Mouse (Mus musculus): ENCODE data around the gene Tnrc6a. TPM values are rescaled to one million over a fixed set of nuclear protein-coding genes. Genes with fewer than 3 reads are reported as not detected.
"Not testable (repeated sequence)": the region's sequence is repeated elsewhere in the genome, so short reads cannot be mapped to it uniquely, and the experiment has no call there.

Tnrc6a gene
- polyA plus RNA-seq, 1 experiment: 15.8 TPM

DNA sequence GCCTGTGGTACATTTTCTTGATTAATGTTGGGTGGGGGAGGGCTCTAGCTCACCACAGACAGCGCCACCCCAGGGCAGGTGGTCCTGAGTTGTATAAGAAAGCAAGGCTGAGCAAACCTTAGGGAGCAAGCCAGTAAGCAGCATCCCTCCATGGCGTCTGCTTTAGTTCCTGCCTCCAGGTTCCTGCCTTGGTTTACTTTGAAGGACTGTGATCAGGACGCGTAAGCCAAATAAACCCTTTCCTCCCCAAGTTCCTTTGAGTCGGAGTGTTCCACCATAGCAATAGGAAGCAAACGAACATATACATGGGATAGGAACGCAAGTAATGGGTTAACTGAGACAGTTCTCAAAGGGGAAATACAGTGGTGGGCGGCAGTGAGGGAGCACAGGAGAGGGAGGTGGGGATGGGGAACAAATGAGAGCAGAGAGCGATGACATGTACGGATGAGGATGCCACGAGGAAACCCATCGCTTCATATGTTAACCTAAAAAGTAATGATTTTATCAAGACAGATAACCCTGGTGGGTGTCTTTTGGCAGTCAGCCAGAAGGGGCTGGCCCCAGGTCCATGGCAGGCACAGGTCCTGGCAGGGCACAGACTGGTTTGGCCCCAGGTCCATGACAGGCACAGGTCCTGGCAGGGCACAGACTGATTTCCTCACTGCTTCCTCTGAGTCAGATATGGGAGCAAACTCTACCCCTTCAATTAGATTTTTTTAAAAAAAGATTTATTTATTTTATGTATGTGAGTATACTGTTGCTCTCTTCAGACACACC, 27.2 kb upstream of the Tnrc6a start:
- Histone ChIP-seq H3K36me3 (ENCODE audit: control insufficient read depth, insufficient read depth) (no peaks in the 10 kb centered on the region), H3K27me3 (ENCODE audit: control insufficient read depth, insufficient read depth, insufficient read length) (no peaks in the 10 kb centered on the region), H3K4me3 (ENCODE audit: insufficient read depth, poor library complexity, severe bottlenecking) (no peak overlapping the region), H3K79me3 (ENCODE audit: low read depth) (no peaks in the 10 kb centered on the region), H3K79me2 (ENCODE audit: control insufficient read depth, insufficient read depth) (no peaks in the 10 kb centered on the region), H3ac (ENCODE audit: control insufficient read depth, insufficient read length, low read depth) (no peak overlapping the region)
- TF ChIP-seq CEBPB (IDR thresholded peaks at IDR 0.05; ENCODE audit: low read depth): no peak

DNA sequence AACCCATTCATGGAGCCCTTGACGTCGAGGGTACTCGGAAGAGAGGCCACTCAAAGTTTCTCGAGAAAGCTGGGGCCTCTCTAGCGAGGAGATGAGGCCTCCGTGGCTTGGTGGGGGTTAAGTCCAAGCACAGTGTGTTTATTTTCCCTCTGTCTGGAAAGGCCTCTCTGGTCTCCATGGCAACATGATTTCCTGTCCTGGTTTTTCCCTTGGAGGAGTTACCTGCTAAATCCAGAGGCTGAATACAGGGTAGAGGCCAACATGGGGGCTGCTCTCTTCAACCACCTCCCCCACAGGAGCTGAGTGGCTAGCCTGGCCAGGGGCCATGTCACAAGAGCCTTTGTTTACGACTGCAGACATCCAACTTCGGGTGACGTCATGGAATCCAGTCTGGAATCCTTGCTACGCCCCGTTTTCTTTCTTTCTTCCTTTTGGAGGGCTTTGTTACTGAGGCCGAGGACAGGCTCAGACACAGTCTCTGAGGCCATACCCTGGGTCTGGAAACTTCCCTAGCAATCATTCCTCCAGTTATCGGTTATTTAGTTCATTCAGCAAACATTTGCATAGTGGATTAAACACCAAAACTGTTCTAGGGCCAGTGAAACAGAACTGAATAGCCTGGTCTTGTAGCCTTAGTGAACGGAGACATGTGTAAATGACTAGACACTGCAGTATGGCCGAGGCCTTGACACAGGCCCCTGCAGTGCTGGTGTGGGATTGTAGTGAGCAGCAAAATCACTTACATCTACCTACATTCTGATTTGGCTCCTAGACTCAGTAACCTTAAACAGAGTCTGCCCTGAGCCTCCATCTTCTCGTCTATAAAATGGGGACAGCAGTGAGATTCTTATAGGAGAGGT, 25.6 kb upstream of the Tnrc6a start:
- H3K79me2 ChIP-seq (ENCODE audit: control insufficient read depth, insufficient read depth): no peaks in the 10 kb centered on the region
- H3K36me3 ChIP-seq (ENCODE audit: control insufficient read depth, insufficient read depth): no peaks in the 10 kb centered on the region
- H3K27me3 ChIP-seq (ENCODE audit: control insufficient read depth, insufficient read depth, insufficient read length): no peaks in the 10 kb centered on the region
- H3K4me3 ChIP-seq (ENCODE audit: insufficient read depth, poor library complexity, severe bottlenecking): no peak overlapping the region
- H3ac ChIP-seq (ENCODE audit: control insufficient read depth, insufficient read length, low read depth): no peak overlapping the region
- TF ChIP-seq MAX (IDR thresholded peaks at IDR 0.05) (no peak), CTCF (IDR thresholded peaks at IDR 0.05; ENCODE audit: control insufficient read depth, insufficient read depth, insufficient read length) (no peak), MYOD1 (IDR thresholded peaks at IDR 0.05; ENCODE audit: control insufficient read depth, insufficient read length, low read depth) (no peak)
- H3K79me3 ChIP-seq (ENCODE audit: low read depth): no peaks in the 10 kb centered on the region

DNA sequence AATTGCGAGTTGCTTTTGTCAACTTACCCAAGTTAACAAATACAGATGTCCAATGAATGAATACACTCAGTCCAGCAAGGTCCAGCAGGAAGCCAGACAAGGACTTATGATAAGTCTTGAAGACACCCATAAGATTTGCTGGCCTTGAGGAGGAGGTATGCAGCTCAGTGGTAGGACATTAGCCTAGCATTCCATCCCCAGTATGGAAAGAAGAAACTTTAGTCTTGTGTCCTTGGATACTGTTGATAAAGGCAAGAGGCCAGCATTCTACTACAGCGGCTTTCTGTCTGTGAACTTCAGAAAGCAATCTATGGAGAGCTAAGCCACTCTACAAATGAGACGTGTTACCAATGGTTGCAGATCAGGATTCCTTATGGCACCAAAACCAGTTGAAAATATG, 22.4 kb upstream of the Tnrc6a start:
- TF ChIP-seq MAX (IDR thresholded peaks at IDR 0.05): no peak
- TF ChIP-seq USF1 (IDR thresholded peaks at IDR 0.05; ENCODE audit: low read depth): no peak
- no peak for TF ChIP-seq CEBPB (IDR thresholded peaks at IDR 0.05; ENCODE audit: low read depth)
- TF ChIP-seq MYOG (IDR thresholded peaks at IDR 0.05; ENCODE audit: control insufficient read depth, extremely low read depth, insufficient read length): no peak
- no peaks in the 10 kb centered on the region for H3K79me3 ChIP-seq (ENCODE audit: low read depth)
- no peaks in the 10 kb centered on the region for H3K27me3 ChIP-seq (ENCODE audit: control insufficient read depth, insufficient read depth, insufficient read length)
- no peak overlapping the region for H3K4me3 ChIP-seq (ENCODE audit: insufficient read depth, poor library complexity, severe bottlenecking)
- H3K79me2 ChIP-seq (ENCODE audit: control insufficient read depth, insufficient read depth): no peaks in the 10 kb centered on the region
- H3ac ChIP-seq (ENCODE audit: control insufficient read depth, insufficient read length, low read depth): no peak overlapping the region
- no peaks in the 10 kb centered on the region for H3K36me3 ChIP-seq (ENCODE audit: control insufficient read depth, insufficient read depth)

DNA sequence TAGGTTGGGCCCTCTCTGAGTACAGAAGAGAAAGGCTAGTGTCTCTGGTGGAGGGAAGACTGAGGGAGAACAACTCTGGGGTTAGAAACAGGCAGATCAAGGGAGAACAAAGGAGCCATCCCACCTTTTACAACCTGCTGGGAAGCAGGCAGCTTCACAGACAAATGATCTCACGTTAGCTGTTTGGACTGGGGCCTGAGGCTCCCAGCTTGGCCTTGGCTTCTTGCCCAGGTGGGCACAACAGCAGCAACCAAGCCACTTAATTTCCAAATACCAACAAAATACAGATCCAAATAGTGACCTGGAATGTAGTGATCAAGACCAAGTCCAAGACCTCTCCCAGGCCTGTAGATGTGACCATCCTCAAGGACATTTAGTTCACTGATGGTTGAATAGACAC, 18.3 kb upstream of the Tnrc6a start:
- H3K4me3 ChIP-seq (ENCODE audit: insufficient read depth, poor library complexity, severe bottlenecking); H3ac ChIP-seq (ENCODE audit: control insufficient read depth, insufficient read length, low read depth); H3K79me2 ChIP-seq (ENCODE audit: control insufficient read depth, insufficient read depth); H3K79me3 ChIP-seq (ENCODE audit: low read depth); H3K27me3 ChIP-seq (ENCODE audit: control insufficient read depth, insufficient read depth, insufficient read length); H3K36me3 ChIP-seq (ENCODE audit: control insufficient read depth, insufficient read depth): not testable (repeated sequence)

DNA sequence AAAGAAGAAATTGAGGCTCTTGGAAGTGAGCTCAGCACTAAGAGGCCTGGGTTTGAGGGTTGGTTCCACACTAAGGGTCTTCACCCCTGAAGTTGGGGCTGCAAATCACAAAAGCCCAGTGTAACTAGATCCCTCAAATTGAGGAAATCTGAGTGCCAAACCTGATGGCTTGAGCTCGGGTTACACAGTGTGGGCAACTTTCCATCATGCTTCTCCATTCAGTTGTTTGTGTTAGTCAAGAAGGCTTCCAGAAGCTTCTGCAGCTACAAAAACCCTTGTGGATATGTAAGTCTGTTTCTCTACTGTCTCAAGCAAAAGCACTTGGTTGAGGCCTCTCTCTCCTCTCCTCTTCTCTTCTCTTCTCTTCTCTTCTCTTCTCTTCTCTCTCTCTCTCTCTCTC, 17.8 kb upstream of the Tnrc6a start:
- H3K27me3 ChIP-seq (ENCODE audit: control insufficient read depth, insufficient read depth, insufficient read length): no peaks in the 10 kb centered on the region
- H3K79me2 ChIP-seq (ENCODE audit: control insufficient read depth, insufficient read depth): no peaks in the 10 kb centered on the region
- H3K4me3 ChIP-seq (ENCODE audit: insufficient read depth, poor library complexity, severe bottlenecking): no peak overlapping the region
- H3K79me3 ChIP-seq (ENCODE audit: low read depth): no peaks in the 10 kb centered on the region
- TF ChIP-seq CEBPB (IDR thresholded peaks at IDR 0.05; ENCODE audit: low read depth): no peak
- no peak for TF ChIP-seq MYOG (IDR thresholded peaks at IDR 0.05; ENCODE audit: control insufficient read depth, extremely low read depth, insufficient read length)
- TF ChIP-seq MYOD1 (IDR thresholded peaks at IDR 0.05; ENCODE audit: control insufficient read depth, insufficient read length, low read depth): no peak
- TF ChIP-seq MAX (IDR thresholded peaks at IDR 0.05): no peak
- TF ChIP-seq CTCF (IDR thresholded peaks at IDR 0.05; ENCODE audit: control insufficient read depth, insufficient read depth, insufficient read length): no peak
- no peak for TF ChIP-seq USF1 (IDR thresholded peaks at IDR 0.05; ENCODE audit: low read depth)
- no peak for TF ChIP-seq FOSL1 (IDR thresholded peaks at IDR 0.05; ENCODE audit: insufficient read depth, low read length, poor library complexity, severe bottlenecking)
- no peaks in the 10 kb centered on the region for H3K36me3 ChIP-seq (ENCODE audit: control insufficient read depth, insufficient read depth)
- H3ac ChIP-seq (ENCODE audit: control insufficient read depth, insufficient read length, low read depth): no peak overlapping the region

DNA sequence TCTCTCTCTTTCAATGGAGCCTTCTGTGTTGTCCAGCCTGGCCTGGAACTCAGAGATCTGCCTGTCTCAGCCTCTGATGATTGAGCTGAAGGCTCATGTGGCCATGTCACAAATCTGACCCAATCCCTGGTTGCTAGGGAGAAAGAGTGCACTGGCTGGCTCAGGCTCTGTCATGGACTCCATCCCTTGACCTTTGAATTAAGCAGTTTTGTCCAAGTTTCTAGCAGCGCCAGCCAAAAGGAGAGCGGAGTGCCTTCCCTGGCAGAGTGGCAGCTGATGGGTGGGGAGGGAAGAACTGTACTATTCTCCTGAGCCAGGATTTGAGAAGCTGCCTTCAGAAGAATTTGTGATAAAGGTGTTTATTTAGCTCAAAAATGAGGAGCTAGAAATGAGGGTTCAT, 17.4 kb upstream of the Tnrc6a start:
- Histone ChIP-seq H3K79me2 (ENCODE audit: control insufficient read depth, insufficient read depth) (no peaks in the 10 kb centered on the region), H3K27me3 (ENCODE audit: control insufficient read depth, insufficient read depth, insufficient read length) (no peaks in the 10 kb centered on the region), H3K4me3 (ENCODE audit: insufficient read depth, poor library complexity, severe bottlenecking) (no peak overlapping the region), H3ac (ENCODE audit: control insufficient read depth, insufficient read length, low read depth) (no peak overlapping the region), H3K79me3 (ENCODE audit: low read depth) (no peaks in the 10 kb centered on the region), H3K36me3 (ENCODE audit: control insufficient read depth, insufficient read depth) (no peaks in the 10 kb centered on the region)
- no peak for TF ChIP-seq USF1 (IDR thresholded peaks at IDR 0.05; ENCODE audit: low read depth)
- no peak for TF ChIP-seq MAX (IDR thresholded peaks at IDR 0.05)

Data from C2C12 (cell line).